Mouse (Mus musculus): ENCODE data around the gene Arsk.
A peak's percentile ranks its signal among the peaks of the same experiment; 100 is the strongest.

Gene Arsk

DNA sequence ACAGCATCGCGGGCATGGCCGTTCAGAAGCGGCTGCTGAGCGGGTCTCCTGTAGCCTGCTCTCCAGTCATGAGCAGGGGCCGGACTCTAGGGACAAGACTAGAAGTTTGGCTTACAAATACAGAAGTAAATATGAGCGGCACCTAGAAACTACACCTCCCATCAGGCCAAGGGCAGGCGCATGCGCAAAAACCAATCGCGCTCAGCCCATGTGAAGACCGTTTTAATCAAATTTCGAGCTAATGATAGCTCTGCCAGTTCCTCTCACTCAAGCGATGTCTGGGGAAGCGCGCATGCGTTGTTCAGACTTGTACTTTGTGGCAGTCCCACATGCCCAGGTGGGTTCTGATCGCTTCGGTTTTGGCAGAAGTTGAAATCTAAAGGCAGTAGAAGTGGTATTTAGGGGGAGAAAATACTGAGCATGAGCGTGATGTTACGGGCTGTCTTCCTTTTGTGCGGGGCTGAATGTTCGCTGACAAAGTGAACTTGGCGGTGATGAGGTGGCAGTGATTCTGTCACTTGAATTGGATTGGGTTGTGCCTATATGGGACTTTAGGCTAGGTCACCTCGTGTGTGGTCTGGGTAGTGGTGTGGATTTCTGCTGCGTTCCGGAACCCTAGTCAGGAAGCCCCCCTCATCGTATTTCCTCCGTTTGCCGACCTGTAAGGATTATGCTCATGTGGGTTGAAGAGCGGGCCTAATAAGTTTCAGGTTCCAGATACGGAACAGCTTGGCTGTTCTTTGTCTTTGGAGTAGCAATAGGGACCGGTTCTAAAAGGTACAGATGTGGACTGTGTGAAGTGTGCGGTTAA is at the start of gene Arsk, which contains the start of gene Ttc37:
TSS of gene Arsk (minus strand) at position 168 of the 811 bp plus-strand sequence.
TSS of gene Ttc37 (plus strand) at position 242 of the 811 bp plus-strand sequence.
- DNase-seq (ENCODE audit: low spot score): peak; percentile 93

DNA sequence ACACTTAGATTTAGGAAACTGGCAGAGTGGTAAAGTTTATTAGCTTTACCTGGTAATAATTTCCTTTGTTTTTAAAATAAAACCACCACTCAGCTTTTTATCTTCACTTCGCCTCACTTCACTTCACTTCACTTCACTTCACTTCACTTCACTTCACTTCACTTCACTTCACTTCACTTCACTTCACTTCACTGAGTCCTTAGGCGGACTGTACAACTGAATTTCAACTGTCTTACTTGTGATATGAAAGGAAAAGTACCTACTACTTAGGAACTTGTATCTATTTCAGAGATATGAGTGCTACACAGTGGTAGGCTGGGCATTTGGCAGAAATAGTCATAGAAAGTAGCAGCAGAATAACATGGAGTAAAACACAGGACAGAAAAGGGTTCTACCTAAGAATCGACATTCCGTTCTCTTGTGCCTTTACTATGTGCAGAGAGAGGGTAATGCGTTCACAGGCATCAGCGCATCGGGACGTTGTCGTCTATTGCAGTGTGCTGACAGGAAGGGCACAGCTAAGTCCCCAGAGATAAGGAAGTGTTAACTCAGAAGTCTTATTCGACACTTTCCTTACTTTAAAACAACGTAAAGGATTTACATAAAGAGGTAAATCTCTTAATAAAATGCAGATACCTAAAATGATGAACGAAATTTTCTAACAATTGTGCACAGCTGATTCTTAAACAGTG is 42.8 kb upstream of the Arsk start:
- DNase-seq (ENCODE audit: low spot score): no peak

DNA sequence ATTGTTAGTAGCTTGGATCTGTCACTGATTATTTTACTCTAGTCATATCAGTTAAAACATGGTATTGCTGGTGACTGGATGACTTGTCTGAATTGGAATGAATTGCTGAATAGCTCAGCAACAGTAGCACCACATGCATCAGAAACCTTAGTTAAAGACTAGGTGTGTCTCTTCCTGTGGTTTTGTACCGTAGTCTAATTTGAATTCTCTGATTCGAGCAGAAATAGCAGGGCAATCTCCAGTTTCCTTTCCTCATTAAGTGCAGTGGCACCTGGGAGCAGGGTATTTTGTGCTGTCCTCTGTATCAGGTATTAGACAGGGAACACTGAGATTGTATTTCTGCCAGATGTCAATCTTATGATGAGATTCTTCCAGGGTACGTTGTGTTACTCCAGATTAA is 40.4 kb upstream of the Arsk start:
- no peak for DNase-seq (ENCODE audit: low spot score)

DNA sequence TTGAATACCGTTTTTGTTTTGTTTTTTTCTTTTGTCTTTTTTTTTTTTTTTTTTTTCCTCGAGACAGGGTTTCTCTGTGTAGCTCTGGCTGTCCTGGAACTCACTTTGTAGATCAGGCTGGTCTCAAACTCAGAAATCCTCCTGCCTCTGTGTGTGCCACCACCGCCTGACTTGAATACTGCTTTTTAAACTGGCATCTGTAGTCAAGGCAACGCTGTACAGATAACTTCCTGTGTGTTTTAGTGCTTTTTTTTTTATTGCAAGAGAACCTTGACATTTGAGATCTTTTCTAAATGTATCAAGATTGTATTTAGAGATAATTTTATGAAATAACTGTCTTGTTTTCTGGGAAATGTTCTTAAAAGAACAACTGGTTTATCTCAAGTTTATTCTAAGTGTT is 34.0 kb upstream of the Arsk start:
- DNase-seq (ENCODE audit: low spot score): no peak

DNA sequence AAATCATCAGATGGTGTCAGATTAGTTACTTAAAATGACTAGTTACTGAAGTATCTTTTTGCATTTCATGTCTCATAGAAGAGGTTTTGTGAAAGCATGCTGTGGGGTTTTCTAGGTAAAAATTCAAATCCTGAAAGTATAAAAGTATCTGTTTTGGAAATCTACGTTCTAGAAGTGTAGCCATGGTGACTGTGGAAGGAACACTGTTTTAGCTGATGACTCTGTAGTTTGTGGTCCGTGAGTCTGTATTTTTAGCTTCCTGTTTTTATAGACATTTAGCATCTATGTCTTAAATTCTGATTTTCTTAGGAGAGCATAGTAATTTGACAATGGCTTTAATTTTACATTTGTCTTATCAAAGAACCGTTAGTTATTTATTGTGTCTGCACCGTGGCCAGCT is 30.3 kb upstream of the Arsk start:
- DNase-seq (ENCODE audit: low spot score): no peak

DNA sequence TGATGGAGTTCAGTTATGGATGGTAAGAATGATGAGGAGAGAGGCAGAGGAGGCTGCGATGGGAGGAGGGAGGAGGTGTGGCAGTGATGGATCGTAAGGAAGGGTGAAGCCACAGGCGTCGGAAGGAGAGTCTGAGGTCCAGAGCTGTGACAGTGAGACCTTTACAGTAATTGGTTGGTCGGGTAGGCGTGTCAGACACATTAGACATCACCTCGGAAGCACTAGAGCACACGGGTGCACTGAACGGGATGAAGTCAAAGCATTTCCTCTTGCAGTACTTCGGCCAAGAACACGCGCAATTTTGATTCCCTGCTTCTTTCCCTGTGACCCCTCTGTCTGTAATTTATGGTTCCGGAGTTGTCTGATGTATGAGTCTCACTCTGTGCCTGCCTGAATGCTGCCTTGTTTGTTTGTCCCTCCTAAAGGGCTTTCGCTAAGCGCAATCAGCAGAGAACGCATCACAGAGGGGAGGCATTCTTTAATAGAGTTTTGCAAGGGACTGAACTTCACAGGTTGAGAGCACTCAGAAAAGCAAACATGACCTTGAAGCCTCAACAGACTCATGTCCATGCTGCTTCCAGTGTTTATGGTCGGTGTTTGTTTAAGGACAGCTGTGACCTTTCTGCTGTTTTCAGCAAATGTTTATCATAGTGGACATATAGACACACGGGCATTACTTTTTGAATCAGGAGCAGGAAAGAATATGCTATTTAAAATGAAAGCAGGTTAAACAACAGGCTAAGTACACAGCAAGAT is 10.8 kb upstream of the Arsk start:
- no peak for DNase-seq (ENCODE audit: low spot score)

DNA sequence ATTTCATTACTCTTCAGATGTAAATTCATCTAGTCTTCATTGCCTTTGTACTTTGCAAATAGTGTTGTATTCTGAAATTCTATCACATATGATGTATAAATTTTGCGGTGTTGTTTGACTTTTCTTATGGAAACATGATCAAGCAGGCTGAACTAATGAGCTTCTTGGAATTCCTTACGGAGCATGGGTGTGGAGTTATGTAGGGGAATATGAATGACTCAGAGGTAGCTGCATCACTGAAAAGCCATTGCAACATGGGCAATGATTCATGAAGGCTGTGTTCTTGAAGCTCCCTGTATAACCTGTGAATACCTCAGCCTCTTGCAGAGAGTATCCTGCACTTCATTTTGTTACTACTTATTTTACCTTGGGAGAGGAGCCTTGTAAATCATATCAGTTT is 3.5 kb upstream of the Arsk start:
- no peak for DNase-seq (ENCODE audit: low spot score)

DNA sequence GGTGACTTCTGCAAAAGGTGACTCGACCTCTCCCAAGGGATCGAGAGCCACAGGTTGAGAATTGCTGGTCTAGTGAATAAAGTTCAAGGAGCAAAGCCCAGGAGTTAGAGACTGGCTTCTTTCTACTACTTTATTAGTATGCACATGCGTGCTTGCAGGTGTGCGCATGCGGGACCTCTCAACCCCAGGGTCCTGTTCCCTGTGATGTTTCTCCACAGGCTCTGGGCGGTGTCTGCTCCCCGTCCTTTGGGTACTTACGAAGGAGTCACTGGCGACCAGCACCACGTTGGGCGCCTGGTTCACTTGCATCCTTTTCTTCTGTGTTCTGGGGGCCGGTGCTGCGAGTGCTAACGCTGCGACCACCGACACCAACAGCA is 356 bp downstream of the Arsk start:
- no peak for DNase-seq (ENCODE audit: low spot score)

DNA sequence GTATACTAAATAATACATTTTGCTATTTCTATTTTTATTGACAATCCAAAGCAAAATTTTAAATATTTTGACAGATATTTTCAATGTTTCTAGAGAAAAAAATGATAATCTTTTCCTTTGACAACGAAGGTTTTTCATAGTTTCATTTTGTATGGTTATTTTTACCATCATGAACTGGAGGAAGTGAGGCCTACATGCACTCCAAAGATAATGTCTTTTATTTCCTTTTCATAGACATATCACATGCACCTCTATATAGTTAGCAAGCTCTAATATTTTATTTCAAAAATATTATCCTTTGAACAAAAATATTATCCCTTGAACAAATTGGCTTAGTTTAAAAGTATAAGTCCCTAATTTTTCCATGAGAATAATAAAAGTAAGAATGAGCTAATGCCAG is 24.1 kb downstream of the Arsk start:
- DNase-seq (ENCODE audit: low spot score): no peak

DNA sequence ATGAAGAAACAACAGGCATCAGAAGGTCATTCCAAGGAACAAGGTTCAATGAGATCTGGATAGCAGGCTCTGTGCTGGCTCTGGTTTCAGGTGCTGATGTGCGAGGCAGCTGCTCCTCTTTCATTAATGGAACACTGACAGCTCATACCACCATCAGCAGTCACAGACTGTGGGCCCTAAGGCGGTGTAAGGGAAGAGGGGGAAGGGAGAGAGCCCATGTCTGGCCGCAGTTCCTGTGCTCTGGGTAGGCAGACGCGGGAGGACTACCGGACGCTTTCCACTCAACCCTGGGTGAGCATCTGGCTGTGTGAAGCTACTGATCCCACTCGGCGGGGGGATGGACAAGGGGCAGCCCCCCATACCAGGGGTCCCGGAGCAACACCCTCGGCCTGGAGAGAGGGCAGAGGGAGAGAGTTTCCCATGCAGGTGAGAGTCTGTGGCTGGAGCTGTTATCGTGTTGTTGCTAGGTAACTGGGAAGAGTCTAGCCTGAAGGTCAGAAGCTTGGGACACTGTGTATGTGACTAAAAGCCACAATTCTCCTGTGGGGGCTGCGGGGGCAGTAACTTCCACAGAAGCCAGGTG is 34.0 kb downstream of the Arsk start:
- no peak for DNase-seq (ENCODE audit: low spot score)

DNA sequence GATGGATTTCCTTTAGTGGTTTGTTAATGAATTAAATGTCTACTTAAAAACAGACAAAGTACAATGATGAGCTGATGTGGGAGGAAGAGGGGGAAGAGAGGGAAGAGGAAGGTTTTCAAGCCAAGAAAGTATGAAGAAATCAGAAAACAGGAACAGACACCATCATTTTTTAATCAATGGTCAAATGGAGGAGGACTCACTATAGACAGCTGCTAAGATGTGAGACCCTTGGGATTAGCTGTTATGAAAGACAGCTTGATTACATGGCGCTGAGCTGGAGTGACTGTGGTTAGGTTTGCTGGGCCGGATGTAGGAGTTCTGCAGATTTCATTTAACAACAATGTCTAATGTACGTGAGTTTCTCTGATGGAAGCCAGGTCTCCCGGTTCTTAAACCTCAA is 34.9 kb downstream of the Arsk start:
- DNase-seq (ENCODE audit: low spot score): no peak

DNA sequence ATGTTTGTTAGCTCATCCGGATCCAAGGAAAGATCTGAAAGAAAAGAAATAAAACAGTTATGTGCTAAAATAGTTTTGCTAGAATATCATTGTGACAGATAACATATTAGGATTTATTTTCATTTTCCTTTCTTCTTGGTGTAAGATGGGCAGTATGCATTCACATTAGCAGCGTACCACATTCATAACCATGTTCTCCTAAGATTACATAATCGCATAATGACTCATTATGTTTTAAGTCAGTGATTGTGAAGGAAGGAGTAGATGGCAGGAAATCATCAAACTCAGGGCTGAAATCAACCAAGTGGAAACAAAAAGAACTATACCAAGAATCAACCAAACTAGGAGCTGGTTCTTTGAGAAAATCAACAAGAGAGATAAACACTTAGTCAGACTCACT is 35.9 kb downstream of the Arsk start:
- no peak for DNase-seq (ENCODE audit: low spot score)

DNA sequence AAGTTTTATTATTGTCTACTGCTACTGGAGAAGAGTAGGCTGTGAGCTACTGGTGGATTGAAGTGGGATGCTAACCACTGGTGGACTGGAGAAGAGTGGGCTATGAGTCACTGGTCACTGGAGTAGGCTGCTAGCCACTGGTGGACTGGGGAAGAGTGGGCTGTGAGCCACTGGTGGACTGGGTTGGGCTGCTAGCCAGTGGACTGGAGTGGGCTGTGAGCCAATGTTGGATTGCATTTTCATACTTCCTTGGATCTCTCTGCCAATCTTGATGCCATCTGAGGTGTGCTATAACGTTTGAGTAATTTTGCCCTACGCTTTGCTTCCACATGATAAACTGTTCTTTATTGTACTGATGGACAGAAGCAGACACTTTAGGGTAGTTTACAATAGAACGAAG is 36.3 kb downstream of the Arsk start:
- no peak for DNase-seq (ENCODE audit: low spot score)

DNA sequence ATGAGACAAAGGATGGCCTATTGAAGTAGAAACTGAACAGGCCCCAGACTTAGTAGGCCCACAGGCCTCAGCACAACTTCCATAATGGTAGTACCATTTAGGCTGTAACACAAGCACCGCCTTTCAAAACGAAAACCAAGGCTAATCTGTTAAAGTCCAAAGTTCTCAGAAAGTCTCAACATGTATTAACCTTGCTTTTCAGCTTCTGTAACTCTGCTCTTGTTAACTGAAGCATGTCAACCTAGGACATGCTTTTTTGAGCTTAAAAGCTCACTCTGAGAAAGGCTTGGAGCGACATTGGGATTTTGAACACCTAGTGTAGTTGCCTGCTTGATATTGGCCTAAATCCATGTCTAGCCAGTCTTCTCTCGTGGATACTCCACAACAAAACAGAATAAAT is 38.9 kb downstream of the Arsk start:
- DNase-seq (ENCODE audit: low spot score): no peak

DNA sequence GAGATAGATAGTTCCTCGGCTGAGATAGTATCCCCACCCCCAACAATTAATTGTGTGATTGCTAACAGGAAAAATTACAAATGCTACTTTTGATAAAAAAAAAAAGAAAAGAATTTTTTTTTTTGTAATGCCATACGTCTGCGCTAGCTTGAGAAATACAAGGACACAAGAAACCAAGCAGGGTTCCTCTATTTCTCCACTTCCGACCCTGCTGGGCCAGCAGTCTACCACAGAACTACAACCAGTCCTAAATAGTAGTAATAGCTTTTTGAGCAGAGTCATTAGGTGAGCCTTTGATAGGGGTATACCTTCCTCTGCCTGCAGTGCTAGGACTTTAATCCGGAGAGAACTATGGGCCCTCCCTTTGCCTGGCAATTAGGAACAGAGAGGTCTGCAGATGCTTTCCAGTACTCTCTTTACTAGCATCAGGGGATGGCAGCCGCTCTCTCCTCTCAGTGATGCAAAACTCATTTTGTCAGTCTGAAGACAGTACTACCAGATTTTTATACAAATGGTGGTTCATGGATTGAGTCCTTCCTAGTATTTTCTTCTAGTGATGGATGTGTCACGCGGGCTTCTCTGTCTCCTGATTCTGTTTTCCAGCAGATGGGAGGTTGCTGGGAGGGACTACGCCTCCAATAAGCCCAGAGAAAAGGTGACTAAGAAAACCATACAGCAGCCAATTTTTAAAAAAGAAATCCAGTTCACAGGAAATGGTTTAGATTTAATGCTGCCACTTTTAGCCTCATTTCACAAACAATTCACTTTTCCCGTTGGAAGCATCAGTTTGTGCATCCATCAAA is 41.0 kb downstream of the Arsk start:
- DNase-seq (ENCODE audit: low spot score): no peak

DNA sequence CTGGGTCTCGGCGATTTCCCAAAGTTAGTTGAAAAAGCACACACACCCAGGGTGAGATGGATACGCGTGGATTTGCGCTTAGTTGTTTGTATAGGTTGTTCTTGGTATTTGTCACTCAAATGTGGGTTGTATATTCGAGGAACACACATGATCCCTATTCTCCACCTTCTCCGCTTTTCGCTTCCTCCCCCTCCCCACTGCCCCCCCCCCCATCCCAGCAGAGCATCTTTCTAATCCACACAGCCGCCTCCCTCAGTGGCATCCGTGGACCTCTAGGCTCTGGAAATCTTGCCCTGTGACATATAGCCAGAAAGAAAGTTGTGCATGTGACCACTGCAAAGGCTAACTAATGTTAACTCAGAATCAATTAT is 41.6 kb downstream of the Arsk start, which contains the start of gene Gpr150:
TSS of gene Gpr150 (minus strand) at position 101 of the 371 bp plus-strand sequence.
- DNase-seq (ENCODE audit: low spot score): no peak

DNA sequence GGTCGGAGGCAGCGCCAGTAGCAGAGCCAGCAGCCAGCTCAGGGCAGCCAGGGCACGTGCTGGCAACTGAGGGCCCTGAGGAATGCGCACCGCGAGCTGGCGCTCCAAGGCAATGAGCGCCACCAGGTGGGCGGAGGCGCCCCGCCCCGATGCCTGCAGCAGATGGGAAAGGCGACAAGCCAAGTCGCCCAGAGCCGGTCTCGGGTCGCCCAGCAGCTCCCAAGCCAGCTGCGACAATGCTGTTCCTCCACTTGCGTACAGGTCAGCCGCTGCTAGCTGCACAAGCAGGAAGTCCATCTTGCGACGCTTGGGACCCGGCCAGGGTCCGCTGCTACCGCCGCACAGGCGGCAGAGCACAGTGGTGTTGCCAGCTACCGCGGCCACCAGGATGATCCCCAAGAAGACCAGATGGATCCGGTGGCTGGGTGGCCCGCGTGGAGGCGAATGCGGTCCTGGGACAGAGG is 42.2 kb downstream of the Arsk start:
- peak; percentile 41 for DNase-seq (ENCODE audit: low spot score)

DNA sequence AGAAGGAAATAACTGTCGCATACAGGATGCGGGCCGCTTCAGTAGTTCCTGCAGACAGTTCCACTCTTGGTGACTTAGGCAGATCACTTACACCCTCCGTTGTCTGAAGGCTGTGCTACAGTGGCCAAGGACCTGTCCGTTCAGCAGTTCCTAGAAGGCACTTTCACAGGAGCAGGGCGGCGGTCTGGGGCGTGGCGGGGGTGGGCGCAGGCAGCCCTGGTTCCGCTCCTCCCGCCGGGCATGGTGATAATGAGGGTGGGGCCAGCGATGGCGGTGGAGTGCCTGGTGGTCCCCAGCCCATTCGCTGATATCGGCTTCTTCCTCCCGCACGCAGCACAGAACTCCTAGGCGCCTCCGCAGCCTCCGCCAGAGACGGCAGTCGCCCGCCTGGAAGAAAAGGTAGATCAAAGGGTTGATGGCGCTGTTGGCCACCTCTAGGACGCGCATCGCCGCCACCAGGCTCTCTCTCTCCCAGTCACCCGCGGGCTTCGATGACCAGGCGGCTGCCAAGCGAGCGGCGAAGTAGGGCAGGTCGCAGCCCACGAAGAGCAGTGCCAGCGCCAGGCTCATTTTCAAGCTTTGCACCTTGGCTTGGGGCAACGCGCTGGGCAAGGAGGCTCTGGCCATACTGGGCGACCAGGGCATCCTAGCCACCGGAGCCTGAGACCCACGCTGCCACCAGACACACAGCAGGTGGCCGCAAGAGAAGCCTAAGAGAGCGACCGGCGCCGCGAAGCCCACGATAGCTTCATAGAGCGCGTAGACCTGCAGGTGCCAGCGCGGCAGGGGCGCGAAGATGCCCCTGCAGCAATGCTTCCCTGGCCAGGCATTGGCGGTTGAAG is 42.8 kb downstream of the Arsk start:
- no peak for DNase-seq (ENCODE audit: low spot score)

DNA sequence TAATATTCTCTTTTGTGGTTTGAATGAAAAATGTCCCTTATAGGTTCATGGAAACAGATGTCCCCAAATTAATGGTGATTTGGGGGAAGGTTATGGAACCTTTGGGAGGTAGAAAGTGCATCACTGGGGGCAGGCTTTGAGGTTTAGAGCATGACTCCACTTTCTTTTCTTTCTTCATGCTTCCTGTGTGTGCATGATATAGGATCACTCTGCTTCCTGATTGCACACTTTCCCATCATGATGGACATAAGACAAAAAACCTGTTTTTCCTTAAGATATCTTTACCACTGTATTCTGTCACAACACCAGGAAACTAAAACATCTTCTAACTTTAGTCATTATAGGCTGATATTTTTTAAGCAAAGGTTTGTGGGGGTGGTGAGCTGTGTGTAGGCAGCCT is 53.5 kb downstream of the Arsk start:
- no peak for DNase-seq (ENCODE audit: low spot score)

DNA sequence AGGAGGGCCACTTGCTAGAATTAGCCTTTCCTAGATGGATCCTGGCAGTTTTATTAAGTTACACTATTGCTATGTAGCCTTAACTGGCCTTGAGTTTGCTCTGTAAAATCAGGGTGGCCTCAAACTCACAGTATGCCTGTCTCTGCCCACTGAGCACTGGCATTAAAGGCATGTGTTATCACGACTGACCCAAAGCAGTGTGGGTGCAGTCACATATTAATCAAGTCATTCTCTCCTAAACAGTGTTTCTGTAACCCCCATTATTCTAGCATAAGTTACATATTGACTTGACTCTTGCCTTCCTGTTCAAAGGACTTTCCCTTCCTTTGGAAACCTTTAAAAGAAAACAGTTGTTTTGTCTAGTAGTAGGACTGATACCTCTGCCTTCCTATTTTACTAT is 56.0 kb downstream of the Arsk start:
- no peak for DNase-seq (ENCODE audit: low spot score)

DNA sequence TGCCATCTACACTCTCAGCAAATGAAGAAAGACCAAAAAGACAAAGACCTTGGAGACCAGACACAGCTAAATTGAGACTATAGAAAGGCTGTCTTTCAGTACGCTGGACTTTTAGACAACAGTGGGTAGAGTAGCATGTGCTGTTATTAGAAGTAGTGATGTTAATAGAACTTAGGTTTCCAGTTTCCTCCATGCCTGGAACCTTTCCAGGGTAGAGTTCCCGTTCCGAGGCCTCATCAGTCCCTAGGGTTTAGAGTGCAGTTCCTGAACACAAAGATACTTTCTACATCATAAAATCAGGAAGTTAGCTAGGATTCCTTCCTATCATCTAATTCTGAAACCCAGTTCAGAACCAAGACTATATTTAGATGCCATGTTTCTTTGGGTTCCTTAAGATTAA is 73.9 kb downstream of the Arsk start:
- no peak for DNase-seq (ENCODE audit: low spot score)
